Mouse (Mus musculus): ENCODE measurements at regions not wholly inside any gene's neighbourhood (a gene's known extent, or its start where the extent isn't known, plus 50 kb on each side); places are given as distances from the start of the nearest gene placed in this dataset.
A peak's percentile ranks its signal among the peaks of the same experiment; 100 is the strongest.

DNA sequence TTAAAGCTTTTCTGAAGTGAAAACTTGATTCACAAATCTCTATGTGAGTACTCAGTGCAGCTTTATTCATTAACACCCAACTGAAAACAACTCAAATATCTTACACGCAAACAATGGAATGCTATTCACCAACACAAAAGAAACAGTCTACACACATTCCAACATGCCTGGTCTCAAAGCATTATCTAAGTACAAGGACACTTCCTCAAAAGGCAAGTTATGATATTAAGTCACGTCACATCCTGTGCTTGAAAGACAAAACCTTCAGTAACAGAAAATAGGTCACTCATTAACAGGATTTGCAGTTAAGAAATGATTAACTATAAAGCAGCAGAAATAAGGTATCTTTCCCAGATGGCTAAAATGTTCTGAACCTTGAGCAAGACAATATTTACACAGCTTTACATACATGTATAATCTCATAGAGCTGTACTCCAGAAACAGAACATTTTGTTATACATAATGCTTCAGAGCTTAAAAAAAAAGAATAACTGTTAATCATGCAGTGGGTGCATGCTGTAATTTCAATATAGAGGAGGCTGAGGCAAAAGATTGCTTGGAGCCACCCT, 279.3 kb downstream of the Isl1 start:
- no peaks in the 10 kb centered on the region for H3K9me3 ChIP-seq (replicated peaks; ENCODE audit: control insufficient read depth, low read length)
- H3K4me1 ChIP-seq (ENCODE audit: control insufficient read depth, insufficient read depth, low read length) = no peaks in the 10 kb centered on the region
- ATAC-seq (ENCODE audit: insufficient read depth, low FRiP score) = peak; percentile 79
- H3K27ac ChIP-seq (ENCODE audit: low read length) = no peak overlapping the region; the same call in 1 of the 2 replicates
- H3K36me3 ChIP-seq (ENCODE audit: control insufficient read depth, insufficient read depth, low read length) = no peaks in the 10 kb centered on the region
- no peak overlapping the region for H3K9ac ChIP-seq (ENCODE audit: low read length)
- H3K4me3 ChIP-seq (replicated peaks; ENCODE audit: low read length) = no peak overlapping the region
- no peak overlapping the region for H3K4me2 ChIP-seq (ENCODE audit: low read depth, low read length)
- H3K27me3 ChIP-seq (ENCODE audit: control insufficient read depth, insufficient read depth, low read length) = no peaks in the 10 kb centered on the region
- 58% methylated on average over 2 of the region's 2 CpGs for WGBS

DNA sequence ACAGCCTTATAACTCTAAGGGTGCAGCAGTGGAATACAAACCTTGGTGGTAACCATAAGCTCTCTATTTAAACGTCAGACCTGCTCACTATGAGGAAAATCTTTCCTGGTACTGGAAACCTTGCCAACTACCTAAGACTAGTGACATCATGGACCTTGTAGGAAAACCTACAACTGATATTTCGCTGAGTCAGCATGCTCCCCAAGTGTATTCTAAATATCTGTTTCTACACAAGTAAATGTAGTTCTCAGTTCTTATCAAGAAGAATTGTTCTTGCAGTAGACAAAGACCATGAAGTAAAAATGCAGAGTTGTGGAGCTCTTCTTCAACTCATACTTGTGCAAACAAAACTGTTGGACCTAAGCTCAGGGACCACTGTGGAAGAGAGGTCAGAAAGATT, 280.9 kb downstream of the Isl1 start:
- no peaks in the 10 kb centered on the region for H3K36me3 ChIP-seq (ENCODE audit: control insufficient read depth, insufficient read depth, low read length)
- no peaks in the 10 kb centered on the region for H3K9me3 ChIP-seq (replicated peaks; ENCODE audit: control insufficient read depth, low read length)
- no peak overlapping the region for H3K9ac ChIP-seq (ENCODE audit: low read length)
- H3K4me3 ChIP-seq (replicated peaks; ENCODE audit: low read length) = no peak overlapping the region
- H3K27ac ChIP-seq (ENCODE audit: low read length) = no peak overlapping the region
- no peak overlapping the region for H3K4me2 ChIP-seq (ENCODE audit: low read depth, low read length)
- ATAC-seq (ENCODE audit: insufficient read depth, low FRiP score) = no peak
- 84% methylated on average over 2 of the region's 2 CpGs for WGBS
- H3K27me3 ChIP-seq (ENCODE audit: control insufficient read depth, insufficient read depth, low read length) = no peaks in the 10 kb centered on the region
- no peaks in the 10 kb centered on the region for H3K4me1 ChIP-seq (ENCODE audit: control insufficient read depth, insufficient read depth, low read length)

DNA sequence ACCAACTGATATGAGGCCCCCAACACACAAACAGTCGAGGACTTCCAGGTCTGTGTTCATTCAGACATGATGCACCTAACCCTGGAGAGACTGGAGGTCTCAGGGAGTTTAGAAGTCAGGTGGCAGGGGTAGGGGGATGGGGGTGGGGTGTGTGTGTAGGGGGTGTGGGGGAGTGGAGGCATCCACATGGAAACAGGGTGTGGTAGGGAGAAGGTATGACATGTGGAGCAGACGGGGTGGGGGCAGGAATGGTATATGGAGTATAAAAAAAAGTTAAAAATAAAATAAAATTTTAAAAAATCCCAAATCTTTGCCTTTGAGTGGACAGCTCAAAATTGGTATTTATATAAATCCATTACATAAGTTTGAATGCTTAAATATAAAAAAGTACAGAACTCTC, 282.3 kb downstream of the Isl1 start:
- H3K4me1 ChIP-seq (ENCODE audit: control insufficient read depth, insufficient read depth, low read length) = no peaks in the 10 kb centered on the region
- no peak overlapping the region for H3K4me3 ChIP-seq (replicated peaks; ENCODE audit: low read length)
- H3K9ac ChIP-seq (ENCODE audit: low read length) = no peak overlapping the region
- no peaks in the 10 kb centered on the region for H3K9me3 ChIP-seq (replicated peaks; ENCODE audit: control insufficient read depth, low read length)
- H3K27me3 ChIP-seq (ENCODE audit: control insufficient read depth, insufficient read depth, low read length) = no peaks in the 10 kb centered on the region
- no peak overlapping the region for H3K4me2 ChIP-seq (ENCODE audit: low read depth, low read length)
- 74% methylated on average over 2 of the region's 2 CpGs for WGBS
- no peak for ATAC-seq (ENCODE audit: insufficient read depth, low FRiP score)
- no peak overlapping the region for H3K27ac ChIP-seq (ENCODE audit: low read length)
- no peaks in the 10 kb centered on the region for H3K36me3 ChIP-seq (ENCODE audit: control insufficient read depth, insufficient read depth, low read length)

DNA sequence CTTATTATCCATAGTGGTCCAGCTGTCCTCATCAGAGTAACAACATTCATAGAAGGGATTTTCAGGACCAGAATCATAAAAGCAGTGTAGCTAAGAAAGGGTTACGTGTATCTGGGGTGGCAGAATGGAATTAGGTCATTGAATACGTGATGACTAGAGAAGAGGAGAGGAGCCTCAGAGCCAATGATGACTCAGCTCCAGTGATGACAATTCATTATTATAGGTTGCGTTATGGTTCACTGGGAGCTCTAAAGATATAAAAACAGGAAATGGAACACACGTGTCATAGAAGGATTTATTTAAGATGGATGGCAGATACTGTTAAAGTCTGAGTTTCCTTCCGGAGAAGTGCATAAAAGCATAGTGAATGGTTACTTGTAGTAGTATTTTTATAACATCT, 291.6 kb downstream of the Isl1 start:
- no peaks in the 10 kb centered on the region for H3K36me3 ChIP-seq (ENCODE audit: control insufficient read depth, insufficient read depth, low read length)
- no peak overlapping the region for H3K4me3 ChIP-seq (replicated peaks; ENCODE audit: low read length)
- H3K9me3 ChIP-seq (replicated peaks; ENCODE audit: control insufficient read depth, low read length) = no peaks in the 10 kb centered on the region
- no peaks in the 10 kb centered on the region for H3K4me1 ChIP-seq (ENCODE audit: control insufficient read depth, insufficient read depth, low read length)
- 30% methylated on average over 5 of the region's 5 CpGs for WGBS
- ATAC-seq (ENCODE audit: insufficient read depth, low FRiP score) = no peak
- no peaks in the 10 kb centered on the region for H3K27me3 ChIP-seq (ENCODE audit: control insufficient read depth, insufficient read depth, low read length)
- H3K4me2 ChIP-seq (ENCODE audit: low read depth, low read length) = no peak overlapping the region
- no peak overlapping the region for H3K27ac ChIP-seq (ENCODE audit: low read length)
- H3K9ac ChIP-seq (ENCODE audit: low read length) = no peak overlapping the region

DNA sequence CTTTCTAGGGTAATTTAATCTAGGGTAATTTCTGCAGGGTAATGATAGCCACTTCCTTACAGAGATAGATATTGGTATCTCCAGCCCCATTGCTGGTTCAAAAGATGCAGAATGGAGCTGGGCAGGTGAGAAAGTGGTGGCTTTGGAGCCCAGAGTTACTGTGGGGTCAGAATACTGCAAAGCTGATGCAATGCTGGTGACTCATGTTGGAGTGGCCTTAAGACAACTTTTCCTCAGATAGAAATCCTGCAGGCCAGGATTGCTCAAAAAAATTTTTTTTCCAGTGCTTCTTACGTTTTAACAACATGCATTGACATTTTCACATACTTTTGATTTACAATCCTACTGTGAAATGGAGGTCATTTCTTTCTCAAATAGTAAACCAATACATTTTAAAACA, 305.8 kb downstream of the Isl1 start:
- Histone ChIP-seq H3K4me3 (replicated peaks; ENCODE audit: low read length) (no peak overlapping the region), H3K9ac (ENCODE audit: low read length) (no peak overlapping the region), H3K36me3 (ENCODE audit: control insufficient read depth, insufficient read depth, low read length) (no peaks in the 10 kb centered on the region), H3K9me3 (replicated peaks; ENCODE audit: control insufficient read depth, low read length) (no peaks in the 10 kb centered on the region), H3K4me2 (ENCODE audit: low read depth, low read length) (no peak overlapping the region), H3K4me1 (ENCODE audit: control insufficient read depth, insufficient read depth, low read length) (no peaks in the 10 kb centered on the region), H3K27ac (ENCODE audit: low read length) (no peak overlapping the region), H3K27me3 (ENCODE audit: control insufficient read depth, insufficient read depth, low read length) (no peaks in the 10 kb centered on the region)
- no peak for ATAC-seq (ENCODE audit: insufficient read depth, low FRiP score)
- WGBS = 59% methylated on average over 1 of the region's 1 CpGs

DNA sequence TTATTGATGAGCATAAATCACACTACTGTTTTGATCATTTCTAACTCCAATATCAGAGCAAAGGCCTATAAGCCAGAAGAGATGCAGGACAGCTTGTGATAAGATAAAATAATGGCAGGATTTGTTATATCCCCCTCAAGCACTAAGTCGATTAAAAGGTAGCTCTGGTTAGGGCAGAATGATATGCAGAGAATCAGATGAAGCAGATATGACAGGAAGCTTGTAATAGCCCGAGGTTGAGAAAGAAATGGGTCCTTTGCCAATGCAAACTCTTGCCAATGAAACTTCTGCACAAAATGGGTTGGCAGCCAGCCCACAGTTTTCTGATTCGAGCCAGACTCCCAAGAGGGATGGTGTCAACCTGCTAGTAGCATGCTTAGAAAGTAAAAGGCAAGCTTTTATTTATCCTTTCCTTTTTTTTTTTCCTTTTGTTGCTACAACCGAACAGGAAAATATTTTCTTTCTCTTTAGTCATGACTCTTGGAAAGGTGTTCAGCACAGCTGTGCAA, 307.0 kb downstream of the Isl1 start:
- WGBS = 35% methylated on average over 4 of the region's 4 CpGs
- Histone ChIP-seq H3K27ac (ENCODE audit: low read length) (no peak overlapping the region), H3K4me1 (ENCODE audit: control insufficient read depth, insufficient read depth, low read length) (no peaks in the 10 kb centered on the region), H3K36me3 (ENCODE audit: control insufficient read depth, insufficient read depth, low read length) (no peaks in the 10 kb centered on the region), H3K9me3 (replicated peaks; ENCODE audit: control insufficient read depth, low read length) (no peaks in the 10 kb centered on the region), H3K4me2 (ENCODE audit: low read depth, low read length) (no peak overlapping the region), H3K27me3 (ENCODE audit: control insufficient read depth, insufficient read depth, low read length) (no peaks in the 10 kb centered on the region), H3K4me3 (replicated peaks; ENCODE audit: low read length) (no peak overlapping the region), H3K9ac (ENCODE audit: low read length) (no peak overlapping the region)
- no peak for ATAC-seq (ENCODE audit: insufficient read depth, low FRiP score)

DNA sequence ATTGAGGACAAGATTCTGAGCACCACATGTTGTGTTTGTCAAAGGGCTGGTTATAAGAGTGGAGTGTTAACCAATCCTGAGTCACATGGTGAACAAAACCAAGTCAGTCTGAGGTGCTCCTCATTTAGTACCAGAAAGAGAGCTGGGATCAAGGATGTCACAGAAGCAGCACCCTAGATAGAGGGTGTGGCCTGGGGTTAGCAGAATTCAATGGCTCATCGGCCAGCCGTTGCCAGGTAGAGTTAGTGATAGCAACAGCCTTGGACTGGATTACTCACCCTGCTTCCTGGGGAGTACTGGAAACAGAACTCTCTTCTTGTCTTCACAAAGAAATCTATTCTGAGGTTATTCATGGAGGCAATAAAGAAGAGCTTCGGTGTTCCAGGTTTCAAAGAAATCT, 318.9 kb downstream of the Isl1 start:
- no peak overlapping the region for H3K27ac ChIP-seq (ENCODE audit: low read length)

DNA sequence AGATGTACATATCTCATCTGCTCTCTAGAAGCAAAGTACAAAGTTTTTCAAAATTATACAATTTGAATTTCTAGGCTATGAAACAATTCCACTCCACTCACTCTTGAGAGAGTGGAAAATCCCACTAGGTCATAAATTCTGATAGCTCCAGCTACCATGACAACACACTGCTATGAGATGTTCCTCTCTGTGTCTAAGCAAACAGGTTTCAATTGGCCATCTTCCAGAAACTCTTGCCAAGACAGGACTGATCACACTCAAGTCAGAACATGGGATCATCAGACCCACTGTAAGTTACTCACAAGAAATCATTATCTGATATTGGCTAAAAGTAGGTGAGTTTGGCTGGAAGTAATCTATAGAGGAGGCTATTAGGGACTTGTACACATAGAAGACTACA, 320.4 kb downstream of the Isl1 start:
- H3K27ac ChIP-seq (ENCODE audit: low read length) = no peak overlapping the region
- ATAC-seq (ENCODE audit: insufficient read depth, low FRiP score) = no peak
- H3K36me3 ChIP-seq (ENCODE audit: control insufficient read depth, insufficient read depth, low read length) = no peaks in the 10 kb centered on the region
- H3K4me2 ChIP-seq (ENCODE audit: low read depth, low read length) = no peak overlapping the region
- H3K27me3 ChIP-seq (ENCODE audit: control insufficient read depth, insufficient read depth, low read length) = no peaks in the 10 kb centered on the region
- H3K9ac ChIP-seq (ENCODE audit: low read length) = no peak overlapping the region
- no peak overlapping the region for H3K4me3 ChIP-seq (replicated peaks; ENCODE audit: low read length)
- no peaks in the 10 kb centered on the region for H3K4me1 ChIP-seq (ENCODE audit: control insufficient read depth, insufficient read depth, low read length)
- no peaks in the 10 kb centered on the region for H3K9me3 ChIP-seq (replicated peaks; ENCODE audit: control insufficient read depth, low read length)

More for the DNA sequence above, 318.9 kb downstream of the Isl1 start:
- Histone ChIP-seq H3K9me3 (replicated peaks; ENCODE audit: control insufficient read depth, low read length) (no peaks in the 10 kb centered on the region), H3K9ac (ENCODE audit: low read length) (no peak overlapping the region), H3K27me3 (ENCODE audit: control insufficient read depth, insufficient read depth, low read length) (no peaks in the 10 kb centered on the region), H3K4me1 (ENCODE audit: control insufficient read depth, insufficient read depth, low read length) (no peaks in the 10 kb centered on the region), H3K4me3 (replicated peaks; ENCODE audit: low read length) (no peak overlapping the region), H3K36me3 (ENCODE audit: control insufficient read depth, insufficient read depth, low read length) (no peaks in the 10 kb centered on the region), H3K4me2 (ENCODE audit: low read depth, low read length) (no peak overlapping the region)
- 61% methylated on average over 3 of the region's 3 CpGs for WGBS
- no peak for ATAC-seq (ENCODE audit: insufficient read depth, low FRiP score)

DNA sequence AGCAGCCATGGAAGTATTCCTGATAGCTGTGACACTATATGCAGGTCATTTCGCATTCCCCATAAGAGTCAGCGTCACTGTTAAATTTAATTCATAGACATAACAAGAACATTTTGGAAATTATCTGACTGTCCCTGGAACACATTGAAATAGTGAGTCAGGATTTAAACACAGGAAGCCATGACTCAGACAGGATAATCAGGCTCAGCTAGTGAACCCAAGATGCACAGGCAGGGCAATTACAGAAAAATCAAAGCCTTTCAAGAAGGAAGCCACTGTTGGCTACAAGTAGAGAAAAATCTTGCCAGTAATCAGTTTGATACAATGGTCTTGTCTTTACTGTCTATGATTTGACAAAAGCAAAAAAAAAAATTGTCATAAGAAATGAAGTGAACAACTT, 323.2 kb downstream of the Isl1 start:
- Histone ChIP-seq H3K4me1 (ENCODE audit: control insufficient read depth, insufficient read depth, low read length) (no peaks in the 10 kb centered on the region), H3K4me3 (replicated peaks; ENCODE audit: low read length) (no peak overlapping the region), H3K36me3 (ENCODE audit: control insufficient read depth, insufficient read depth, low read length) (no peaks in the 10 kb centered on the region), H3K27ac (ENCODE audit: low read length) (no peak overlapping the region), H3K9me3 (replicated peaks; ENCODE audit: control insufficient read depth, low read length) (no peaks in the 10 kb centered on the region), H3K27me3 (ENCODE audit: control insufficient read depth, insufficient read depth, low read length) (no peaks in the 10 kb centered on the region), H3K9ac (ENCODE audit: low read length) (no peak overlapping the region), H3K4me2 (ENCODE audit: low read depth, low read length) (no peak overlapping the region)
- WGBS = 97% methylated on average over 2 of the region's 2 CpGs
- ATAC-seq (ENCODE audit: insufficient read depth, low FRiP score) = no peak

DNA sequence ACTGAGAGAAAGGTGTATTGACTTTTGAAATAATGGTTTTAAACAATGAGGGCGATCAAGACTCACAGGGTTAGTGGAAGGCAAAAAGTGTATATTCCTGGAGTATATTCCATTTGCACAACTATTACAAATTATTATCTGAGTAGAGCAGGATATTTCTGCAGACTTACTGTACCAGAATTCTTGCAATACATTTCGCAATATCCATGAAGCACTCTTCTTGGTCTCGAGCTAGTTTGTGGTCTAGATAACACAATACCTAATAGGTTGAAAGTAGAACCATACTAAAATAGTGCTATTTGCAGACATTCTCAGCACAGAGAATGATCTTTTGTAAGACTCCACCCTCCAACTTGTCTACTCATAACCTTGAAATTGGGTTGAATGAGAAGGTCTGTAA, 323.8 kb downstream of the Isl1 start:
- H3K4me2 ChIP-seq (ENCODE audit: low read depth, low read length) = no peak overlapping the region
- no peak overlapping the region for H3K4me3 ChIP-seq (replicated peaks; ENCODE audit: low read length)
- no peak overlapping the region for H3K27ac ChIP-seq (ENCODE audit: low read length)
- no peaks in the 10 kb centered on the region for H3K27me3 ChIP-seq (ENCODE audit: control insufficient read depth, insufficient read depth, low read length)
- no peak for ATAC-seq (ENCODE audit: insufficient read depth, low FRiP score)
- H3K9me3 ChIP-seq (replicated peaks; ENCODE audit: control insufficient read depth, low read length) = no peaks in the 10 kb centered on the region
- H3K9ac ChIP-seq (ENCODE audit: low read length) = no peak overlapping the region
- no peaks in the 10 kb centered on the region for H3K4me1 ChIP-seq (ENCODE audit: control insufficient read depth, insufficient read depth, low read length)
- H3K36me3 ChIP-seq (ENCODE audit: control insufficient read depth, insufficient read depth, low read length) = no peaks in the 10 kb centered on the region
- 88% methylated on average over 3 of the region's 3 CpGs for WGBS

Data from stomach, embryonic 16.5 days (tissue).